Mouse (Mus musculus) cerebellum, postnatal 4 days (tissue): ENCODE data around the gene Cdc6.
"Not testable (repeated sequence)": the region's sequence is repeated elsewhere in the genome, so short reads cannot be mapped to it uniquely, and the experiment has no call there.

ENCODE experiments used
- DNase-seq, 2 experiments: peaks; one replicate each; pipeline ENCODE4 v3.0.0; 2022; ENCODE audit warnings: low spot score in 2 of 2, mixed read lengths in 1 of 2

Cdc6 gene

DNA sequence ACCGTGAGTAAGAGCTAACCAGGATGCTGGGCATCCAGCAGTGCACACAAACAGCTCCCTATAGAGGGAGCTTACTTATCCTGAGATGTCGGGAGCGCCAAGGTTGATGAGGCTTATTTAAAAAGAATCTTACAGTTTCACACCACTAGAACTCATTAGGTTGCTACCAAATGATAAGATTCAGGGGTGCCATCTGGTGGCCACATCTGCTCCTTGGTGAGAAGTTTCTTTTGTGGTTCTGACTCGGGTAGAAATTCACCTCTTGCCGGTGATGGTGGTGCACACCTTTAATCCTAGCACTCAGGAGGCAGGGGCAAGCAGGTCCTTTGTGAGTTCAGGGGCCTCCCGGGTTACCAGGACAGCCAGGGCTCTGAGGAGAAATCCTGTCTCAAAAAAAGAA, 2.1 kb downstream of the Cdc6 start:
- peak in 1 of 2 experiments; percentile 61 for DNase-seq

- DNase-seq = no peak
These were observed 2.8 kb downstream of the Cdc6 start for GRCm38 (mm10) chr11:98910415-98910814.

- no peak for DNase-seq
These were observed 3.9 kb downstream of the Cdc6 start for GRCm38 (mm10) chr11:98911498-98911897.

GRCm38 (mm10) chr11:98914196-98914595, 6.6 kb downstream of the Cdc6 start:
- no peak for DNase-seq

- not testable (repeated sequence) for DNase-seq
These were observed 8.8 kb downstream of the Cdc6 start for GRCm38 (mm10) chr11:98916376-98916775.

DNA sequence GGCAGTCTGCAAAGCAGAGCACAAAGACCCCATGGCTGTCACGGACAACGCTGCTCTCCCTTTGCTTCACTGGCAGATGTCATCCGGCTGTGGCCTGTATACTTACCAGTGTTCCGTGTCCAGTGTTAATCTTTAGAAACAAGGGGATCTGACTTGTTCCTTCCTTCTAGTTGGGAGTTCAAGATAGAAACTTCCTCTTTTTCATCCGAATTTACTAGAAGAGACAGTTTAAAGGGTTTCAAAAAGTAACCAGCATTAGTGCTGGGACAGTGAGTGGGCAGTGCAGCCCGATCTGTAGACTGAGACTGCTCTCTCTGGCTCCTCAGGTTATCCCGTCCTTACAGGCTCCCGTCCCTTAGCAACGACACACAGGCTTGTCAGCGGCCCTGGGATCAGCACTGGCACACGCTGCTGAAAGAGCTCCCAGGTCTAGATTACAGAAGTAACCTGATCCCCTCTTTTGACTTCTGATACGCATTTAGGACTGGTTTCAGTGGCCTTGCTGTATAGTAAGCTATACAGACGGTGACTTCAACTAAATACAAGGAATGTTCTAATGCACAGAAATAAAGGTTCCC, 9.9 kb downstream of the Cdc6 start:
- DNase-seq = no peak

DNA sequence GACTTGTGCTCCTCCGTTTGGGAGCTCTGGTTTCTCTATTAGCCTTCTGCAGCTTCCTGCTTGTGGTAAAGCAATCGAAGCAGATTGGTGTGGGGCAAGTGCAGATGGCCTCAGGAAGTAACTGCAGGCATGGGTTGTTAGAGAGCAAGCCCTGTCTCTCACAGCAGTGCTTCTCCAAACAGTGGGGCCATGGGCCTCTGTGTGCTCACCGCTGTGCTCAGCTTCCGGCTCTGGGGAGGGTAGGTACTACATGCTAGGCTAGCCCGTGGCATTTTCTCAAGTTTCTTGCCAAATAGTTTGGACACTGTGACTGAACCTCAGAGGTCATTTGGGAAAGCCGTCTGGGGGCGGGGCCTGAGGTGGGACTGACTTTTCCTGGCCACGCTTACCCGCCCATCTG, 10.6 kb downstream of the Cdc6 start:
- DNase-seq = no peak

- DNase-seq = no peak
These were observed 11.4 kb downstream of the Cdc6 start for GRCm38 (mm10) chr11:98919009-98919408.

GRCm38 (mm10) chr11:98921813-98922212, 14.2 kb downstream of the Cdc6 start:
- DNase-seq = peak in 1 of 2 experiments; percentile 66

- peak in 1 of 2 experiments; percentile 70 for DNase-seq
These were observed 14.7 kb downstream of the Cdc6 start for GRCm38 (mm10) chr11:98922307-98922706.

GRCm38 (mm10) chr11:98922851-98923711, 15.5 kb downstream of the Cdc6 start:
- not testable (repeated sequence) for DNase-seq

GRCm38 (mm10) chr11:98924633-98925175, 17.1 kb downstream of the Cdc6 start:
- DNase-seq = no peak

- peak in 1 of 2 experiments; percentile 60 for DNase-seq
These were observed 17.7 kb downstream of the Cdc6 start for GRCm38 (mm10) chr11:98925265-98925721.

GRCm38 (mm10) chr11:98925868-98926311, 18.3 kb downstream of the Cdc6 start:
- peak in 1 of 2 experiments; percentile 67 for DNase-seq

DNA sequence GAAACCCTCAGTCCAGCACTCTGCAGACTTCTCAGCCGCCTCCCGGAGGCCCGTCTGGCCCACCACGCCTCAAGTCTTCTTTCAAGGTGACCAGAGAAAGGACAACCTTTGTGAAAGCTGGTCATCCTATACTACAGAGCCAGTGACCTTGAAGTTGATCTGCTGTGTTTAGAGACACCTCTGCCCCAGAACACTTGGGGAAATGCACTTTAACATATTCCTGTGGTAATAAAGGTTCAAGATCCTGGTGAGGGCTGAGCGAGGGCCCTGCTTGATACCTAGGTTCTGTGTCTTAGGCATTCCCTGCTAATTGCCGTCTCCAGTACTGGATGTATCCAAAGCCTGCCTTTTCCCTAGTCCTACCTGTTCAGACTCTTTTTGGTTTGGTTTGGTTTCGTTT, 19.0 kb downstream of the Cdc6 start:
- DNase-seq = no peak

DNA sequence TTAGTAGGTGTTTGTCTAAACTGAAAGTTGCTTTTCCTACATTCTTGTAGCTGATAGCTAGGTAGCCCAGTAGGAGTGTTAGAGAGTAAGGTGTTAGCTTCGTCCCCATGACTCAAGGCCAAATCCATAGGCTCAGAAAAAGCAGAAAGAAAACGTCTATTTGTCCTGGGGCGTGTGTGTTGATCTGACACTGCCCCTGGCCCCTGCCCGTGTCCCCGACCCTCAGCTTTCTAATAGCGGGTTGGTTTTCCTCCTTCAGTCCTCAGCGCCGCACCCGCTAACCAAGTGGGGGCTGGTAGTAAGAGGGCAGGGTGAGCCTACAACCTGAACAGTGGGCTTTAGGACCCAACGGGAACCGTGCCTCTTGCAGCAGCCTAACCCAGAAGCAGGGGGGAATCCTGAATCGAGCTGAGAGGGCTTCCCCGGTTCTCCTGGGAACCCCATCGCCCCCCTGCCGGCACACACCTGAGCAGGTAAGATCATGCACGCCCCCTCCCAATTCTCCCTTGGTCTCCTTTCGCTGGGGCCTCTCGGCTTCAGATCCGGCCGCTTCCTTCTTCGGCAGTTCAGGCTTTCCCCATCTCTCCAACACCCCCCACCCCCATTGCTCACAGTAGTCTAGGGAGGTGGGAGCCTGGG, 20.0 kb downstream of the Cdc6 start, which contains the start of gene Rara:
Gene Rara (plus strand): TSS at position 381 of the 639 bp plus-strand sequence.
- no peak for DNase-seq

- DNase-seq = no peak
These were observed 20.7 kb downstream of the Cdc6 start for GRCm38 (mm10) chr11:98928186-98928893.

DNA sequence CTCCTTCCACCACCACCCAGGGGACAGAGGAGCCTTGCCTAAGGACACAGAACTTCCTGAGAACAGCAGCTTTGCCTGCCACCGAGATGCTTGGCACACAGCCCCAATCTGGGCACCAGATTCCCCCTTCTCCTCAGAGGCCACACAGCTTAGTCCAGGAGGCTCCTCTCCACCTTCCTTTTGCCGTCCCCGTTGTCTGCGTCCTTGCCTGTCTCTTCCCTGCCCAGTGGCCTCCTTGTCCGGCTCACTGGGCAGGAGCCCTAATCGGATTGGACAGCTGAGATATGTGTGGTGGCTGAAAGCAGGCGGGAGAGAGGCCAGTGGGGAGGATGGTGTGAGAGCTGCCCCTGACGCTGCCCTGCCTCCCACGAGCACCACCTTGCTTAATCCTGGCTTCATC, 21.9 kb downstream of the Cdc6 start:
- peak in 1 of 2 experiments; percentile 63 for DNase-seq

DNA sequence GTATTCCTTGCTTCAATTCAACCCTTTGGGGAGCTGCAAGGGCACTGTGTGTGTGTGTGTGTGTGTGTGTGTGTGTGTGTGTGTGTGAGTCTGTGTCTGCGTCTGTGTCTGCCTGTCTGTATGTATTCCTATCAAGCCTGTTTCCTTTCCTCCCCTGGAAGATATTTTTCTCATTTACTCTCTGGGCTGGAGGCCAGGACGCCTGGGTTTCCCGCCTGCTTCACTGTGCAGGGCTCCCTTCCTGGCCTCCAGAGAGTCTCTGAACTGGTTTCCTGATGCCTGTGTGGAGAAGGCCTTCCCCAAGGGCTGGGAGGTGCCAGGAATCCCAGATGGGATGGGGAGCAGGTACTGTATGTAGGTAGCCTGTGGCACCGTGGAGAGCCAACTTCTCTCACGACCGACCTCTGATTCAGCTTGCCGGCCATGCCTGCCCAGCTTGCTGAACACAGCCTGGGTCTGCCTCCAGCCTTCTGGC, 22.6 kb downstream of the Cdc6 start:
- no peak for DNase-seq

- DNase-seq = no peak
These were observed 23.3 kb downstream of the Cdc6 start for GRCm38 (mm10) chr11:98930773-98931512.
